Mouse (Mus musculus): Measurements from ENCODE around the gene Ap1m2.
"Not testable (repeated sequence)": the region's sequence is repeated elsewhere in the genome, so short reads cannot be mapped to it uniquely, and the experiment has no call there.

The Ap1m2 gene

DNA sequence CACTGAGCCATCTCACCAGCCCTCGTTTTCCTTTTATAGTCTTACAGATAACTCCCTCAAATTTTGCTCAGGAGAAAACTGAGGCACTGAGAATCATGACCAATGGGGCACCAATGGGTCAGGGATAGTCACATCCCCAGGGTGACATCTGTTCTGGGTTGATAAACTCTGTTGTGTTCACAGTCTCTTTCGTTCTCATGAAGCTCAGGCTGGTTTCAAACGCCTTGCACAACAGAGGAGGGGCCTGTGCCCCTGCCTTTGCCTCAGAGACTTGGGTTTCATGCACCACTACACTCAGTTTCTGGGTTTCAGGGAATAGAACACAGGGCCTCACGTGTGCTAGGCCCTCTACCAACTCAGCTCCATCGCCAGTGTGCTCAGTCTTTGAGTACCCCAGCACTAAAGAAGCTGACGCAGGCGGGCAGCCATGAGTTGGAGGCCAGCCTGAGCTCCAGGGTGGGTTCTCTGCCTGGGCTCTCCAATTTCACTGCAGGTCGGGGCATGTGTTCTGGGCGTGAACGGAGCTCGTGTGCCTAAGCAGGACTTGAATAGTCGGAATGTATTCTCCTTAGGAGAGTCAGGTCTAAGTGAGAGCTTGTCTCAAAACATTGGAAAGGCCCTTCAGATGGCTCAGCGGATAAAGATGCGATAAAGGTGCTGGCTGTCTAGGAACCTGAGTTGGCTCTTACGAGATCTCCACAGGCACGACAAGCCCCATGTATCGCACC is 47.7 kb downstream of the Ap1m2 start:
- no peak for DNase-seq (ENCODE audit: low read depth, low spot score)

DNA sequence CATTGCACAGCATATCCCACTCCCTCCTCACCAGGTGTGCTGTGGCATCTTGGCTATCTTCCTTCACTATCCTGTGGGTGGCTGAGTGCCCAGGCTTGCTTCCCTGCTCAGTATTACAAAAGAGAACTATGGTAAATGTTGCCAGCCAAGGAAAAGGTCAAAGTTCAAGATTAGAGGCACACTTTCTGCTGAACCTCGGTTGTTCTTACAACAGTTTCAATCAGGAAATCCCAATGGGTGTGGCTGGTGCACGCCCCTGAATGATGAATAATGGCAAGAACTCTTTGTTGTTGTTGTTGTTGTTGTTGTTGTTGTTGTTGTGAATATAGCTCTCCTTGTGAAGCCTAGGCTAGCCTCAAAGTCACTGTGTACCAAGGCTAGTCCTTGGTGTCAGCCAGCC is 50.3 kb downstream of the Ap1m2 start:
- no peak for DNase-seq (ENCODE audit: low read depth, low spot score)

DNA sequence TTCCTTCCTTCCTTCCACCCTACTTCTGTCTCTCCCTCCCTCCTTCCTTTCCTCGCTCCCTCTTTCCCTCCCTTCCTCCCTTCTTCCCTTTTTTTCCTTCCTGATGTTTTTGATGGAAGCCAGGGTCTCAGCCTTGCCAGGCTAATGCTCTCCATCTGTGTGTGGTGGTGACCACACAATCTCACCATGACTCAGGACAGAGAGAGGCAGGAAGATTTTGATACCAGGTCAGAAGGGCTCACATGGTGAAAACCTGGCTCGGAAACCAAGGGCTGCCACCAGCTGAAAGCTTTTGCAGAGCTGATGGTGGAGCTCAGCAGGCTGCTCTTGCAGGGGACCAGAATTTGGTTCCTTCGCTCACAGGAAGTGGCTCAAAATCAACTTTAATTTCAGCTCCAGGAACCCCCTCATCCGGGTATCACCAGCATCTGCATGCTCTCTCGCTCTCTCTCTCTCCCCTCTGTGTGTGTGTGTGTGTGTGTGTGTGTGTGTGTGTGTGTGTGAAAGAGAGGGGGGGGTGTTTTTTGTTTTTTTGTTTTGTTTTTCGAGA is 51.6 kb downstream of the Ap1m2 start:
- no peak for DNase-seq (ENCODE audit: low read depth, low spot score)

DNA sequence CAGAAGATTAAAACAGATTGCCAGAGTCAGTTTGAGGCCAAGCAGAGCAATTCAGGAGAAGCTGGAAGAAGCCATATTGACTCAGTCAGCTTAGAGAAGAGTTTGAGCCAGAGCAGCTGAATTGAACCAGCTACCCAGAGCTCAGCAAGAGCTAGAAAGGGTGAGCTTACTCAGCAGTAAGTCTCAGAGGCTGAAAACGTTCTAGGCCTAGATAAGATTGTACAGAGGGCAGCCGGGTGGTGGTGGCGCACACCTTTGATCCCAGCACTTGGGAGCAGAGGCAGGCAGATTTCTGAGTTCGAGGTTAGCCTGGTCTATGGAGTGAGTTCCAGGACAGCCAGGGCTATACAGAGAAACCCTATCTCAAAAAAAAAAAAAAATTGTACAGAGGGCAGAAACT is 55.8 kb downstream of the Ap1m2 start:
- not testable (repeated sequence) for DNase-seq (ENCODE audit: low read depth, low spot score)

DNA sequence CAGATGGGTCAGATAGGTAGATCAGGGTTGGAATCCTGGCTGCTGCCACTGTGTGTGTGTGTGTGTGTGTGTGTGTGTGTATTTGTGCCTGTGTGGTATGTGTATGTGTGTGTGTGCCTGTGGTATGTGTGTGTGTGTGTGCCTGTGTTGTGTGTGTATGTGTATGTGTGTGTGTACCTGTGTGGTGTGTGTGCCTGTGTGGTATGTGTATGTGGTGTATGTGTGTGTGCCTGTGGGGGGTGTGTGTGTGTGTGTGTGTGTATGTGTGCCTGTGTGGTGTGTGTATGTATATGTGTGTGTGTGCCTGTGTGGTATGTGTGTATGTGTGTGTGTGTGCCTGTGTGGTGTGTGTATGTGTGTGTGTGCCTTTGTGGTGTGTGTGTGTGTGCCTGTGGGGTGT is 57.4 kb downstream of the Ap1m2 start:
- no peak for DNase-seq (ENCODE audit: low read depth, low spot score)

DNA sequence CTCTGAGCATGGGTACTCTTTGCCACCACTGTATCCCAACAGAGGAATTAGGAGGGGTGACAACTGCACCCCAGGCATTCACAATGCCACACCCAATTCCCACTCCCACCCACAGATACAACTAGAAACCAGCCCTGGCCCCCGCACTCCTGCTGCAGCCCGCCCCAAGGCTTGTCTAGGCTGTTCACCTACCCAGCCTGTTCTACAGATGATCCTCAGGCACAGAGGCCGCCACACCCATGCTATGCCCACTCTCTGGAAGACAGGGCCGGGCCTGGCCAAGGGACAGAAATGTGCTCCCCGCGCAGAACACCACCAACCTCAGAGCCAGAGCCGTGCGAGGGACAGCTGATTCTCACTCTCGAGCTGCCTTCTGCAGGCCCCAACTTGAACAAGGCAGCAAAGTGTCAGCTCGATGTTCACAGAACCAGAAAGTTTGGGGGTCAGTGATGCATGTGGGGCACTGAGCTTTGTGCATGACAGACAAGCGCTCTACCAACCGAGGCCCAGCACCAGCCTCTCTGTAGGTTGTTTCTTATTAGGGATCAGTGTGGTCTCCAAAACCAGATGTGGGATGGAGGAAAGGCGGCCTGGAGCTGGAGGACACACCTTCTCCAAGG is 60.9 kb downstream of the Ap1m2 start:
- no peak for DNase-seq (ENCODE audit: low read depth, low spot score)

DNA sequence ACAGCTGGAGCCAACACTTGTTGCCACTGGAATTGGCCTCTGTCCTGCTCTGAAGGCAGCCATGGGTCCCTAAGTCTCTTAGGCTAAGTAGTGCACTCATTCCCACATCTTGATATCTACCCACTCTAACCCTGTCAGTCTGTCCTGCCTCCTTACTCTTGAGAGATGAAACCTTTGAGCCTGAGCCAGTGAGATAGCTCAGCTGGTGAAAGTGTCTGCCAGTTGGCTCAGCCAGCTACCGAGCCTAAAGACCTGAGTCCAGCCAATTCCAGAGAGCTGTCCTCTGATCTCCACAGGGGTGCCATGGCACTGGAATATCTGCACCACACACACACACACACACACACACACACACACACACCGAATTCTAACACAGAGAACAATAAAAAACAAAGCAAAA is 61.6 kb downstream of the Ap1m2 start:
- no peak for DNase-seq (ENCODE audit: low read depth, low spot score)

DNA sequence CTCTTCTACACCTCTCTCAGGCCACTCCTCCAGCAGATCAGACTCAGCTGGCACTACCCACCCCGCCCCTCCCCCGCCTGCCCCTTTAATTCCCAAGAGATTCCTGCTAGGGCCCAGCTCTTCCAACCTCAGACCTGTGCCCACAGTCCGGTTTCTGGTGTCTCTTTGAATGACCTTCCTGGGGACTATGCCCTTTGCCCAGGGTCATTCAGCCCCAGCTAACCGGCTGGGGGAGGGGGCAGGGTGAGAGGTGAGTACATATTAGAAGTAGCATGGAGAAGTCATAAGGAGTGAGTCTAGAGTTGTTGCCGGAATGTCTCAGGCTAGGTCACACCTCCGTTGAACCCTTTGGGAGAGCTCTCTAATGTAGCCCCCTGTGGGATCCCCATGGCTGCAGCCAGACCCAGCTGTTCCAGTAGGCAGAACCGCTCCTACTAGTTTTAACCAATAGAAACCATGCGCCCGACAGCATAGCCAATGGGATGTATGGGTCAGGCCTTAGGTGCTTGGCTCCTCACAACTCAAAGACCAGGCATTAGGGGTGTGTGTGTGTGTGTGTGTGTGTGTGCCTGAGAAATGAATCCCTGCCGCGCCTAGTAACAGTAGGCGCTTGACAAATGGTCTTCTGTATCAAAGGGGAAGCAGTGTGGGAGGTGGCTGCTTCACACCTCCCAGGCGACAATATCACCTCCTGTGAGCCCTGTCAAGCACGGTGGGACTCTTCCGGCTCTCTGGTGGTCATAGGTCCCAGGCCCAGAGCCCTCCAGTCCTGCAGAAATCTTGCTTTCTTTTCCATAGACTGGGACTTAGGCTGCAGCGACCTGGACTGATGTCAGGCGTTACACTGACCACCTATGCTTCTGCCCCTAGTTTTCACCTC is 62.3 kb downstream of the Ap1m2 start:
- no peak for DNase-seq (ENCODE audit: low read depth, low spot score)

DNA sequence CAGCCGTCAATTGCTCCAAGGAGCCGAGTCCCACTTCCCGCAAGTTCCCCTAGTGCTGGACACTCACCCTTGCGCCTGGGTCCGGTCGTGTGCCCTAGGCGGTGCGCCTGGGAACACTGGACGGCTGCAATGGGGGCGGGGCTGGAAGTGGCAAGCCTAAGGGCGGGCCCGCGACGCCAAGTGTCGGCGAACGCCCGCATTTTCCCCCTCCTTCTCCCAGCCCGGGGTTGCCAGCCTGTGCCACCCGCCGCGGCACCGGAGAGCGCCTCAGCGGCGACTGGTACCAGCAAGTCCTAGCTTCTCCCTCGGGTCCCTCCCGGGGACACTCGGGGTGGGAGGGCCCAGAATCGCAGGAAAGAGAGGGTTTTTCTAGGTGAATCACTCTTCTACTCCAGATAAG is 63.8 kb downstream of the Ap1m2 start, which contains the start of gene S1pr5:
TSS of gene S1pr5 (minus strand) at position 118 of the 400 bp plus-strand sequence.
- DNase-seq (ENCODE audit: low read depth, low spot score): no peak

DNA sequence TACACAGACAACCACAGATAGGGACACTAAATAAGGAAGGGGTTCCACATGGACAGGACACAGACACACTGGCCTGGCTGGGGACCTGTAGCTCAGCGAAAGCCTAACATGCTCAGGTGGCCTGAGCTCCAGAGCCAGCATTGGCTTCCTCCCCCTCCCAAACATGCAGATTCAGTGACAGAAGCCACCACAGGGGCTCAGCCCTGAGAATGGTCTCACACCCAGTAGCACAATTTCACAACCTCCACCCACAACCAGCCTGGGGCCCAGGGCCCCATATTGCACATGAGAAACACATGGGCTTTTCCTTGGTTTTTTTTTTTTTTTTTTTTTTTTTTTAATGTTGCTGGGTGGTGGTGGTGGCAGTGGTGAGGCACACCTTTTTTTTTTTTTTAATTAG is 65.8 kb downstream of the Ap1m2 start:
- no peak for DNase-seq (ENCODE audit: low read depth, low spot score)

DNA sequence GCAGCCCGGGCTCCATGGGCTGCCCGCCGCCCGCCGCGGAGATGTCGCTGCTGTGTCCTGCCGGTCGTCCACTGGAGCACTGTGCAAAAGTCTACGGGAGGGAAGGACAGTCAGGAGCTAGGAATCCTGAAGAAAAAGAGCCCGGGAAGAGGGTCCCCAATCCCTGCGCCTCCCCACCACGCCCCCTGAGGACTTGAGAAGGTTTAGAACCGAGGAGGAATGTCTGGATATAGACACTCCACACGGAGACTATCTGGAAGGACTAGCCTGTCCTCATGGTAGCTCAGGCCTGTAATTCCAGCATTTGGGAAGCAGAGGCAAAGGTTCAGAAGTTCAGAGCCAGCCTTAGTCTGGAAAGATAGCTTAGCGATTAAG is 67.0 kb downstream of the Ap1m2 start:
- no peak for DNase-seq (ENCODE audit: low read depth, low spot score)

DNA sequence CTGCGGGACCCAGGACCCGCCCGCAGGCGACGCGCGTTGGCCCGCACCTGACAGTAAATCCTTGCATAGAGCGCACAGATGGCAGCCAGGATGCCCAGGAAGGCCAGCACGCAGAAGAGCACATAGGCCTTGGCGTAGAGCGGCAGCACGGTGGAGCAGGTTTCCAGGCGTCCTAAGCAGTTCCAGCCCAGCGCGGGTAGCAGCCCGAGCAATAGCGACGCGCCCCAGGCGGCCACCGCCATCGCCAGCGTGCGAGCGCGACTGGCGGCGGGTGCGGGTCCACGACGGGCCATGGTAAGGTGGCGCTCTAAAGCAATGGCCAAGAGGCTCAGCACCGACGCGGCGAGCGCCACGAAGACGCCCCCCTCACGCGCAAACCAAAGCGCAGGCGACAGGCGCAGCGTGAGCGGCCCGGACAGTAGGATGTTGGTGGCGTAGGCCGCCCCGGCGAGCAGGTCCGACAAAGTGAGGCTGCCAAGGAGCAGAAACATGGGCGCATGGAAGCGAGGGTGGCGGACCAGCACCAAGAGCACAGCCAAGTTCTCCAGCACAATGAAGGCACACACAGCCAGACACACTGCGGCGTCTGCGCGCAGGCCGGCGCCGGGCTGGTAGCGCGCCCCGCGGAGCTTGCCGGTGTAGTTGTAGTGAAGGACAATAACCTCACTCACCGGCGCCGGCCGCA is 67.6 kb downstream of the Ap1m2 start:
- no peak for DNase-seq (ENCODE audit: low read depth, low spot score)
